Mouse (Mus musculus): ENCODE measurements around the gene Zfp689. TPM values are rescaled to one million over a fixed set of nuclear protein-coding genes. Genes with fewer than 3 reads are reported as not detected.

Zfp689 gene
- polyA plus RNA-seq, 1 experiment from 2014 or later, result 20.3 TPM

Small RNA genes within 50 kb of the gene (microRNA-seq; reads per million reads assigned to microRNA genes)
- gene Gm47278, result not detected
- gene Mir7060, result not detected

Other genes with a start within 250 kb of the Zfp689 start
- gene Tbc1d10b, start 240.7 kb downstream of the Zfp689 start, polyA plus RNA-seq (2016; fragmentation: Nextera tagmentation; extraction: Ambion mirVana), result 43.4 and 45.6 TPM in 2 replicates
- gene Mylpf, start 240.3 kb downstream of the Zfp689 start, polyA plus RNA-seq (2016; fragmentation: Nextera tagmentation; extraction: Ambion mirVana), result 54.2 and 72.8 TPM in 2 replicates
- 67.6 and 68.9 TPM in 2 replicates for gene Zfp553, start 216.1 kb downstream of the Zfp689 start, polyA plus RNA-seq (2016; fragmentation: Nextera tagmentation; extraction: Ambion mirVana)
- 30.1 and 32.8 TPM in 2 replicates for gene Sept1, start 216.0 kb downstream of the Zfp689 start, polyA plus RNA-seq (2016; fragmentation: Nextera tagmentation; extraction: Ambion mirVana)
- 58.1 and 61.9 TPM in 2 replicates for gene Zfp771, start 204.9 kb downstream of the Zfp689 start, polyA plus RNA-seq (2016; fragmentation: Nextera tagmentation; extraction: Ambion mirVana)
- gene Dctpp1, start 188.4 kb downstream of the Zfp689 start, polyA plus RNA-seq (2016; fragmentation: Nextera tagmentation; extraction: Ambion mirVana), result 130 and 144 TPM in 2 replicates
- 65.2 and 73.1 TPM in 2 replicates for gene Sephs2, start 175.1 kb downstream of the Zfp689 start, polyA plus RNA-seq (2016; fragmentation: Nextera tagmentation; extraction: Ambion mirVana)
- 1.3 and 2.0 TPM in 2 replicates for gene Itgal, start 152.9 kb downstream of the Zfp689 start, polyA plus RNA-seq (2016; fragmentation: Nextera tagmentation; extraction: Ambion mirVana)
- 20.8 and 21.3 TPM in 2 replicates for gene Zfp768, start 103.6 kb downstream of the Zfp689 start, polyA plus RNA-seq (2016; fragmentation: Nextera tagmentation; extraction: Ambion mirVana)
- gene Zfp747, start 73.1 kb downstream of the Zfp689 start, polyA plus RNA-seq (2016; fragmentation: Nextera tagmentation; extraction: Ambion mirVana), result 7.2 and 8.3 TPM in 2 replicates
- gene 9130019O22Rik, start 62.0 kb downstream of the Zfp689 start, polyA plus RNA-seq (2016; fragmentation: Nextera tagmentation; extraction: Ambion mirVana), result 5.3 TPM in 2 replicates
- 6.4 and 7.8 TPM in 2 replicates for gene E430018J23Rik, start 55.5 kb downstream of the Zfp689 start, polyA plus RNA-seq (2016; fragmentation: Nextera tagmentation; extraction: Ambion mirVana)
- 5.7 and 6.8 TPM in 2 replicates for gene Zfp764, start 42.3 kb downstream of the Zfp689 start, polyA plus RNA-seq (2016; fragmentation: Nextera tagmentation; extraction: Ambion mirVana)
- gene Zfp688, start 27.1 kb downstream of the Zfp689 start, polyA plus RNA-seq (2016; fragmentation: Nextera tagmentation; extraction: Ambion mirVana), result 31.4 and 36.0 TPM in 2 replicates
- gene Prr14, start 10.5 kb upstream of the Zfp689 start, polyA plus RNA-seq (2016; fragmentation: Nextera tagmentation; extraction: Ambion mirVana), result 56.1 and 63.5 TPM in 2 replicates
- gene Fbrs, start 30.0 kb upstream of the Zfp689 start, polyA plus RNA-seq (2016; fragmentation: Nextera tagmentation; extraction: Ambion mirVana), result 13.1 and 16.9 TPM in 2 replicates
- 72.9 and 79.9 TPM in 2 replicates for gene Srcap, start 62.8 kb upstream of the Zfp689 start, polyA plus RNA-seq (2016; fragmentation: Nextera tagmentation; extraction: Ambion mirVana)
- gene Gm42715, start 70.4 kb upstream of the Zfp689 start, polyA plus RNA-seq (2016; fragmentation: Nextera tagmentation; extraction: Ambion mirVana), result 14.3 and 15.0 TPM in 2 replicates
- 4.1 and 6.1 TPM in 2 replicates for gene Tmem265, start 112.2 kb upstream of the Zfp689 start, polyA plus RNA-seq (2016; fragmentation: Nextera tagmentation; extraction: Ambion mirVana)
- gene Phkg2, start 124.2 kb upstream of the Zfp689 start, polyA plus RNA-seq (2016; fragmentation: Nextera tagmentation; extraction: Ambion mirVana), result 49.2 and 54.8 TPM in 2 replicates
- gene Ccdc189, start 139.4 kb upstream of the Zfp689 start, polyA plus RNA-seq (2016; fragmentation: Nextera tagmentation; extraction: Ambion mirVana), result 14.0 and 14.1 TPM in 2 replicates
- gene Rnf40, start 139.6 kb upstream of the Zfp689 start, polyA plus RNA-seq (2016; fragmentation: Nextera tagmentation; extraction: Ambion mirVana), result 54.1 and 61.2 TPM in 2 replicates
- 31.8 and 35.3 TPM in 2 replicates for gene Zfp629, start 166.6 kb upstream of the Zfp689 start, polyA plus RNA-seq (2016; fragmentation: Nextera tagmentation; extraction: Ambion mirVana)

Data from neural tube, embryonic 12.5 days (tissue).